Mouse (Mus musculus) left cerebral cortex, adult 2 months (tissue): ENCODE data around the gene Cnfn. TPM values are rescaled to one million over a fixed set of nuclear protein-coding genes. Genes with fewer than 3 reads are reported as not detected.
"Not testable (repeated sequence)": the region's sequence is repeated elsewhere in the genome, so short reads cannot be mapped to it uniquely, and the experiment has no call there.

Experiments used
- DNase-seq, 2 experiments: peaks; one replicate each; pipeline ENCODE4 v3.0.0; 2021 to 2022; ENCODE audit warnings: low spot score in 2 of 2, mixed read lengths in 1 of 2; ENCODE audit errors: extremely low spot score in 1 of 2
- H3K27ac ChIP-seq: fragments of 200-600 bp; 2 replicates; pipeline ENCODE4 v1.8.1; 2022
- H3K4me3 ChIP-seq: fragments of 200-600 bp; 2 replicates; pipeline ENCODE4 v1.8.1; 2022
- CTCF ChIP-seq: fragments of 200-600 bp; IDR thresholded peaks from 2 replicates; pipeline ENCODE4 v1.8.1; 2022; ENCODE audit warnings: antibody characterized with exemption, mild to moderate bottlenecking, moderate library complexity
- intact Hi-C: fragments of 180-260 bp; cut with DNase I; formaldehyde crosslinking; loops from one replicate; pipeline ENCODE4 v1.15.1; 2025
- long read RNA-seq, 2 experiments: library from polyadenylated mRNA; stranded (forward); transcript quantifications; one replicate each; pipeline ENCODE4 v2.0.0; 2021; ENCODE audit warnings: borderline mapping rate in 2 of 2
- total RNA-seq, 2 experiments: library from RNA; stranded (reverse); gene quantifications; 2 replicates each; pipeline ENCODE4 v1.2.3; 2021

Gene Cnfn
- not detected for total RNA-seq
- long read RNA-seq, experiment 1: 0 reads
- long read RNA-seq, experiment 2: 0 reads

- DNase-seq: no peak
- TF ChIP-seq CTCF: no peak
- Histone ChIP-seq H3K4me3 (no peak within 1 kb of the TSS), H3K27ac (no peak within 1 kb of the TSS)
- intact Hi-C loops: no loop called here
These were observed at the start of gene Cnfn for GRCm38 (mm10) chr7:25369058-25369749. TSS of gene Cnfn (minus strand) at chr7:25369724.

GRCm38 (mm10) chr7:25417597-25417996, 48.1 kb upstream of the Cnfn start:
- H3K4me3 ChIP-seq: no peak overlapping the region
- no peak for DNase-seq
- intact Hi-C loops: no loop called here

GRCm38 (mm10) chr7:25412833-25413441, 43.4 kb upstream of the Cnfn start, which contains the start of gene Cxcl17:
TSS of gene Cxcl17 (minus strand) at chr7:25412886.
- no peak for DNase-seq
- intact Hi-C loops: no loop called here

More at GRCm38 (mm10) chr7:25417597-25417996, 48.1 kb upstream of the Cnfn start:
- H3K27ac ChIP-seq: no peak overlapping the region
- TF ChIP-seq CTCF: peak; percentile 66

GRCm38 (mm10) chr7:25411861-25412260, 42.3 kb upstream of the Cnfn start:
- Histone ChIP-seq H3K27ac (no peak overlapping the region), H3K4me3 (no peak overlapping the region)
- TF ChIP-seq CTCF: no peak
- intact Hi-C loops: no loop called here
- no peak for DNase-seq

More at GRCm38 (mm10) chr7:25412833-25413441, 43.4 kb upstream of the Cnfn start, which contains the start of gene Cxcl17:
- TF ChIP-seq CTCF: no peak
- Histone ChIP-seq H3K4me3 (no peak within 1 kb of the TSS), H3K27ac (no peak within 1 kb of the TSS)

GRCm38 (mm10) chr7:25410969-25411615, 41.6 kb upstream of the Cnfn start:
- Histone ChIP-seq H3K27ac (no peak overlapping the region), H3K4me3 (no peak overlapping the region)
- no peak for DNase-seq
- no peak for TF ChIP-seq CTCF
- intact Hi-C loops: no loop called here

GRCm38 (mm10) chr7:25409114-25409760, 39.7 kb upstream of the Cnfn start:
- TF ChIP-seq CTCF: peak; percentile 58
- intact Hi-C loops: no loop called here
- DNase-seq: no peak
- H3K27ac ChIP-seq: no peak overlapping the region
- H3K4me3 ChIP-seq: no peak overlapping the region

GRCm38 (mm10) chr7:25406468-25406867, 36.9 kb upstream of the Cnfn start:
- Histone ChIP-seq H3K27ac (no peak overlapping the region), H3K4me3 (no peak overlapping the region)
- intact Hi-C loops: no loop called here
- TF ChIP-seq CTCF: no peak
- DNase-seq: no peak

GRCm38 (mm10) chr7:25402671-25403101, 33.2 kb upstream of the Cnfn start:
- no peak overlapping the region for H3K27ac ChIP-seq
- no peak overlapping the region for H3K4me3 ChIP-seq
- peak; percentile 47 for TF ChIP-seq CTCF
- DNase-seq: no peak
- intact Hi-C loops: no loop called here

GRCm38 (mm10) chr7:25401986-25402385, 32.5 kb upstream of the Cnfn start:
- H3K27ac ChIP-seq: no peak overlapping the region
- no peak for TF ChIP-seq CTCF
- H3K4me3 ChIP-seq: no peak overlapping the region
- intact Hi-C loops: no loop called here
- DNase-seq: no peak

GRCm38 (mm10) chr7:25401551-25401950, 32.0 kb upstream of the Cnfn start:
- no peak for DNase-seq
- Histone ChIP-seq H3K27ac (no peak overlapping the region), H3K4me3 (no peak overlapping the region)
- intact Hi-C loops: no loop called here
- no peak for TF ChIP-seq CTCF

GRCm38 (mm10) chr7:25399028-25399427, 29.5 kb upstream of the Cnfn start:
- DNase-seq, intact Hi-C loops, H3K27ac ChIP-seq, H3K4me3 ChIP-seq: not testable (repeated sequence)

- no peak for DNase-seq
- H3K4me3 ChIP-seq: no peak within 1 kb of the TSS
- intact Hi-C loops: no loop called here
These were observed 29.1 kb upstream of the Cnfn start, which contains the start of gene Lipe for GRCm38 (mm10) chr7:25398610-25399009. TSS of gene Lipe (minus strand) at chr7:25398710.

More at GRCm38 (mm10) chr7:25398610-25399009, 29.1 kb upstream of the Cnfn start, which contains the start of gene Lipe:
- no peak for TF ChIP-seq CTCF
- H3K27ac ChIP-seq: no peak within 1 kb of the TSS
